Mouse (Mus musculus): Measurements from ENCODE around the gene Tmem86a. TPM values are rescaled to one million over a fixed set of nuclear protein-coding genes. Genes with fewer than 3 reads are reported as not detected.
"Not testable (repeated sequence)": the region's sequence is repeated elsewhere in the genome, so short reads cannot be mapped to it uniquely, and the experiment has no call there.

Tmem86a gene
- polyA plus RNA-seq, 1 experiment from 2014 or later: 18.3 TPM

- Histone ChIP-seq H3K9ac (ENCODE audit: low read depth, low read length) (no peak overlapping the region), H3K4me3 (ENCODE audit: low read length) (no peak overlapping the region), H3K36me3 (ENCODE audit: control insufficient read depth, insufficient read depth, low read length) (no peaks in the 10 kb centered on the region), H3K27me3 (ENCODE audit: control insufficient read depth, insufficient read depth, low read length) (no peaks in the 10 kb centered on the region), H3K27ac (ENCODE audit: low read depth, low read length) (no peak overlapping the region), H3K4me1 (ENCODE audit: control insufficient read depth, insufficient read depth, low read length) (no peaks in the 10 kb centered on the region), H3K9me3 (ENCODE audit: control insufficient read depth, low read length) (no peaks in the 10 kb centered on the region), H3K4me2 (replicated peaks; ENCODE audit: low read depth, low read length) (no peak overlapping the region)
- WGBS: 18% methylated on average over 6 of the region's 6 CpGs
- ATAC-seq (ENCODE audit: low FRiP score, low TSS enrichment): peak; percentile 58; the same call in 1 of the 2 replicates
Measured at GRCm38 (mm10) chr7:47023530-47023929, 26.9 kb upstream of the Tmem86a start.

- ATAC-seq (ENCODE audit: low FRiP score, low TSS enrichment): no peak
- no peaks in the 10 kb centered on the region for H3K9me3 ChIP-seq (ENCODE audit: control insufficient read depth, low read length)
- H3K9ac ChIP-seq (ENCODE audit: low read depth, low read length): no peak overlapping the region
- H3K27me3 ChIP-seq (ENCODE audit: control insufficient read depth, insufficient read depth, low read length): no peaks in the 10 kb centered on the region
- H3K4me2 ChIP-seq (replicated peaks; ENCODE audit: low read depth, low read length): no peak overlapping the region
- H3K27ac ChIP-seq (ENCODE audit: low read depth, low read length): no peak overlapping the region
- WGBS: 89% methylated on average over 7 of the region's 7 CpGs
- H3K4me3 ChIP-seq (ENCODE audit: low read length): no peak overlapping the region
- no peaks in the 10 kb centered on the region for H3K4me1 ChIP-seq (ENCODE audit: control insufficient read depth, insufficient read depth, low read length)
- no peaks in the 10 kb centered on the region for H3K36me3 ChIP-seq (ENCODE audit: control insufficient read depth, insufficient read depth, low read length)
Measured at GRCm38 (mm10) chr7:47024454-47024853, 25.9 kb upstream of the Tmem86a start.

GRCm38 (mm10) chr7:47025429-47025828, 25.0 kb upstream of the Tmem86a start:
- Histone ChIP-seq H3K4me2 (replicated peaks; ENCODE audit: low read depth, low read length) (no peak overlapping the region), H3K4me3 (ENCODE audit: low read length) (no peak overlapping the region), H3K9me3 (ENCODE audit: control insufficient read depth, low read length) (no peaks in the 10 kb centered on the region), H3K27ac (ENCODE audit: low read depth, low read length) (no peak overlapping the region), H3K36me3 (ENCODE audit: control insufficient read depth, insufficient read depth, low read length) (no peaks in the 10 kb centered on the region), H3K4me1 (ENCODE audit: control insufficient read depth, insufficient read depth, low read length) (no peaks in the 10 kb centered on the region), H3K9ac (ENCODE audit: low read depth, low read length) (no peak overlapping the region), H3K27me3 (ENCODE audit: control insufficient read depth, insufficient read depth, low read length) (no peaks in the 10 kb centered on the region)
- 76% methylated on average over 9 of the region's 9 CpGs for WGBS
- no peak for ATAC-seq (ENCODE audit: low FRiP score, low TSS enrichment)

- not testable (repeated sequence) for H3K9me3 ChIP-seq (ENCODE audit: control insufficient read depth, low read length); H3K36me3 ChIP-seq (ENCODE audit: control insufficient read depth, insufficient read depth, low read length); H3K27ac ChIP-seq (ENCODE audit: low read depth, low read length); ATAC-seq (ENCODE audit: low FRiP score, low TSS enrichment); H3K27me3 ChIP-seq (ENCODE audit: control insufficient read depth, insufficient read depth, low read length); H3K4me2 ChIP-seq (replicated peaks; ENCODE audit: low read depth, low read length); H3K4me3 ChIP-seq (ENCODE audit: low read length); H3K4me1 ChIP-seq (ENCODE audit: control insufficient read depth, insufficient read depth, low read length); H3K9ac ChIP-seq (ENCODE audit: low read depth, low read length)
- WGBS: 87% methylated on average over 3 of the region's 3 CpGs
Measured at GRCm38 (mm10) chr7:47026899-47027298, 23.5 kb upstream of the Tmem86a start.

GRCm38 (mm10) chr7:47027520-47027919, 22.9 kb upstream of the Tmem86a start:
- no peaks in the 10 kb centered on the region for H3K27me3 ChIP-seq (ENCODE audit: control insufficient read depth, insufficient read depth, low read length)
- H3K36me3 ChIP-seq (ENCODE audit: control insufficient read depth, insufficient read depth, low read length): no peaks in the 10 kb centered on the region
- no peak overlapping the region for H3K4me2 ChIP-seq (replicated peaks; ENCODE audit: low read depth, low read length)
- H3K4me1 ChIP-seq (ENCODE audit: control insufficient read depth, insufficient read depth, low read length): no peaks in the 10 kb centered on the region
- ATAC-seq (ENCODE audit: low FRiP score, low TSS enrichment): no peak
- no peak overlapping the region for H3K4me3 ChIP-seq (ENCODE audit: low read length)
- no peaks in the 10 kb centered on the region for H3K9me3 ChIP-seq (ENCODE audit: control insufficient read depth, low read length)
- no peak overlapping the region for H3K27ac ChIP-seq (ENCODE audit: low read depth, low read length)
- no peak overlapping the region for H3K9ac ChIP-seq (ENCODE audit: low read depth, low read length)
- 94% methylated on average over 1 of the region's 1 CpGs for WGBS

GRCm38 (mm10) chr7:47030517-47031193, 19.7 kb upstream of the Tmem86a start:
- ATAC-seq (ENCODE audit: low FRiP score, low TSS enrichment): no peak
- H3K27ac ChIP-seq (ENCODE audit: low read depth, low read length): no peak overlapping the region
- 76% methylated on average over 9 of the region's 9 CpGs for WGBS
- H3K27me3 ChIP-seq (ENCODE audit: control insufficient read depth, insufficient read depth, low read length): no peaks in the 10 kb centered on the region
- H3K9ac ChIP-seq (ENCODE audit: low read depth, low read length): no peak overlapping the region
- H3K4me1 ChIP-seq (ENCODE audit: control insufficient read depth, insufficient read depth, low read length): no peaks in the 10 kb centered on the region
- no peak overlapping the region for H3K4me3 ChIP-seq (ENCODE audit: low read length)
- H3K36me3 ChIP-seq (ENCODE audit: control insufficient read depth, insufficient read depth, low read length): no peaks in the 10 kb centered on the region
- H3K4me2 ChIP-seq (replicated peaks; ENCODE audit: low read depth, low read length): no peak overlapping the region
- no peaks in the 10 kb centered on the region for H3K9me3 ChIP-seq (ENCODE audit: control insufficient read depth, low read length)

GRCm38 (mm10) chr7:47031371-47031770, 19.0 kb upstream of the Tmem86a start:
- WGBS: 83% methylated on average over 4 of the region's 4 CpGs
- Histone ChIP-seq H3K4me2 (replicated peaks; ENCODE audit: low read depth, low read length) (no peak overlapping the region), H3K9ac (ENCODE audit: low read depth, low read length) (no peak overlapping the region), H3K36me3 (ENCODE audit: control insufficient read depth, insufficient read depth, low read length) (no peaks in the 10 kb centered on the region), H3K27me3 (ENCODE audit: control insufficient read depth, insufficient read depth, low read length) (no peaks in the 10 kb centered on the region), H3K27ac (ENCODE audit: low read depth, low read length) (no peak overlapping the region), H3K4me1 (ENCODE audit: control insufficient read depth, insufficient read depth, low read length) (no peaks in the 10 kb centered on the region), H3K4me3 (ENCODE audit: low read length) (no peak overlapping the region), H3K9me3 (ENCODE audit: control insufficient read depth, low read length) (no peaks in the 10 kb centered on the region)
- ATAC-seq (ENCODE audit: low FRiP score, low TSS enrichment): no peak

GRCm38 (mm10) chr7:47034785-47035384, 15.5 kb upstream of the Tmem86a start:
- Histone ChIP-seq H3K9me3 (ENCODE audit: control insufficient read depth, low read length) (no peaks in the 10 kb centered on the region), H3K4me3 (ENCODE audit: low read length) (no peak overlapping the region), H3K4me1 (ENCODE audit: control insufficient read depth, insufficient read depth, low read length) (no peaks in the 10 kb centered on the region), H3K9ac (ENCODE audit: low read depth, low read length) (no peak overlapping the region), H3K36me3 (ENCODE audit: control insufficient read depth, insufficient read depth, low read length) (no peaks in the 10 kb centered on the region), H3K27ac (ENCODE audit: low read depth, low read length) (no peak overlapping the region), H3K4me2 (replicated peaks; ENCODE audit: low read depth, low read length) (no peak overlapping the region), H3K27me3 (ENCODE audit: control insufficient read depth, insufficient read depth, low read length) (no peaks in the 10 kb centered on the region)
- no peak for ATAC-seq (ENCODE audit: low FRiP score, low TSS enrichment)
- WGBS: 62% methylated on average over 4 of the region's 4 CpGs

GRCm38 (mm10) chr7:47035426-47035825, 15.0 kb upstream of the Tmem86a start:
- no peak for ATAC-seq (ENCODE audit: low FRiP score, low TSS enrichment)
- Histone ChIP-seq H3K27ac (ENCODE audit: low read depth, low read length) (no peak overlapping the region), H3K27me3 (ENCODE audit: control insufficient read depth, insufficient read depth, low read length) (no peaks in the 10 kb centered on the region)

More at GRCm38 (mm10) chr7:47035426-47035825, 15.0 kb upstream of the Tmem86a start:
- H3K4me1 ChIP-seq (ENCODE audit: control insufficient read depth, insufficient read depth, low read length): no peaks in the 10 kb centered on the region
- H3K9me3 ChIP-seq (ENCODE audit: control insufficient read depth, low read length): no peaks in the 10 kb centered on the region
- 63% methylated on average over 8 of the region's 8 CpGs for WGBS
- no peak overlapping the region for H3K9ac ChIP-seq (ENCODE audit: low read depth, low read length)
- H3K4me3 ChIP-seq (ENCODE audit: low read length): no peak overlapping the region
- no peaks in the 10 kb centered on the region for H3K36me3 ChIP-seq (ENCODE audit: control insufficient read depth, insufficient read depth, low read length)
- no peak overlapping the region for H3K4me2 ChIP-seq (replicated peaks; ENCODE audit: low read depth, low read length)

Data from kidney, embryonic 14.5 days (tissue).